Mouse (Mus musculus) right cerebral cortex, postnatal 10 days (tissue): ENCODE measurements around the gene Hic1.
A peak's percentile ranks its signal among the peaks of the same experiment; 100 is the strongest.
"Not testable (repeated sequence)": the region's sequence is repeated elsewhere in the genome, so short reads cannot be mapped to it uniquely, and the experiment has no call there.

Experiments
- DNase-seq, 2 experiments: peaks; one replicate each; pipeline ENCODE4 v3.0.0; 2021; ENCODE audit warnings: low spot score in 2 of 2

The Hic1 gene

DNA sequence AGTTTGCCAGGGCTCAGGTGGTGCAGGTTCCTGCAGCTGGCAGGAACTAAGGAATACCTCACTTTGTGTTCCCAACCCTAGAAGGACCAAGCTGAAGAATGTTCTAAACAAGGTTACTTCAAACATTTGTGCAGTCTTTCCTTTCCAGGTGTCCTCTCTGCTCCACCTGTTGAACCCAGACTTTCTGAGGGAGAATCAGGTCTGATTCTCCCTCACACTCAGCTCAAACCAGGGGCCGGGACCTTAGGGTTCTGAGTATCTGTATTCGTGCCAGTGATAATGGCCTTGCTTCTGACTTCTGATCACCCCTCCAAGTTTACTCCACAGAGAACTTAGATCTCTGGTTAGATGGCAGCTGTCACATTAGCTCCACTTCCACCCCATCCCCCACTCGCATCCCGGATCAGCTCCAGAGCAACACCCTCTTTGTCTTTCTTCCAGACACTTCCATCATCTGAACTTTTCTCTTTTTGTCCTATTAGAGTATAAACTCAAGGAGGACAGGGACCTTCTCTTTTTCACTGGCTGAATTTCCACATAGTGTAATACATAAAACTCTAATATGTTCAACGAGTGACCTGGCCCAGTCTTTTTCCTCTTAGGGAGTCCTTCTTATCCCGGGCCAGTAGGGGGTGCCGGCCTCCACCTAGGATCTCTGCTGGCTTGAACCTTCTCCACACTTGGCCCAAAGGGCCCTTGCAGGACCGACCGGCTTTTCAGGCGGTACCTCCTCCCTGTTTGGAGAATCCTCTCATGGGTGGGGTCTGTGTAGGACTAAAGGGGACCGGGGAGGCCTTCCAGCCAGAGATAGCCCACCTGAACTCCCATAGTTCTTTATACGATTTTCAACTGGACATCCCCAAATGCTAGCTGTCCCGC, 23.3 kb upstream of the Hic1 start:
- DNase-seq, result peak; percentile 77 to 83

GRCm38 (mm10) chr11:75191841-75192240, 22.5 kb upstream of the Hic1 start:
- no peak for DNase-seq

GRCm38 (mm10) chr11:75190905-75191441, 21.7 kb upstream of the Hic1 start, which contains the start of gene Dph1:
Dph1 (minus strand) TSS chr11:75191241.
- DNase-seq, result no peak

DNA sequence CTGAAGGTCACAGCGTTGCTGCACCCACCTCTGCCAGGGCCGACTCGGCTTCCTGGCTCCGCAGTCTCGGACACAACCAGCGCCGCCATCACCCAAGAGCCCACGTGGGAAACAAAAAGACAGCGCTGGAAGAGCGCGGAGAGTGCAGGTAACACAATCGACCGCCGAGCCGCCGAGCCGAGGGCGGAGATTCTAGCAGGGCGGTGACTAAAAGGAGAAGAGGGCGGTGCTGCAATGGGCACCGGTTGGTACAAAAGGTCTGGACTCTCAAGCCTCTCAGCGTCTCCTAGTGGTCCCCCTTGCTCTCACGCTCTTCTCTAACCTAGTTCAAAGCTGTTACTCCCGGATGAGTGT, 21.0 kb upstream of the Hic1 start:
- peak; percentile 89 to 91 for DNase-seq

DNA sequence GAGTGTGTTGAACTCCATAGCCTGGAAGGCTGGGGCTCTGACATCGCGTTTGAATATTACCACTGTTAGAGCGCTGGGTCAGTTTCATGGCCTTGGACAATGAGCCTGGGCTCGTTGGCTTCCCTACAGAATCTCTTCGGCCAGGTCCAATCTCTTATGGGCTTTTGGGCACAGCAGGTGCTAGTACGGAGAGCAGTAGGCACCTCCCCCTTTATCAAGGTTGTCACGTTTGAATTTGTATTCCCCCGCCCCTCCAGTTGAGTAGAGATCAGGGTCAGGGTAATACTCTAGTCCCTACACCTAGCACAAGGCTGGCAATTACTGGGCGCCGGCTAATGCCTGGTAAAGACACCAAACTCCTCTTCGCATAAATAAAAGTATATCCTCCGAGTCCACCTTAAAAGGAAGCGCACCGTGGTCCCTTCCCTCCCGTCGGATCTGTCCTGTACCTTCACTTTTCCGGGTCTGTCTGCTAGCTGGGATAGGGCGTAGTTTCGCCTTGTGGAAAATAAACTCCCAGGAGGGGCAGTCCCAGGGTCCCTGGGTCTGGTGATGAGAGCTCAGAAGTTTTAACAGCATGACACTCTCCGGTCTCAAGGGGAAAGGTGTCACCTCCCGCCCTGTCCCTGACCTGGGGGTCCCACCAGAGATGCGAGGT, 20.5 kb upstream of the Hic1 start:
- DNase-seq, result no peak

DNA sequence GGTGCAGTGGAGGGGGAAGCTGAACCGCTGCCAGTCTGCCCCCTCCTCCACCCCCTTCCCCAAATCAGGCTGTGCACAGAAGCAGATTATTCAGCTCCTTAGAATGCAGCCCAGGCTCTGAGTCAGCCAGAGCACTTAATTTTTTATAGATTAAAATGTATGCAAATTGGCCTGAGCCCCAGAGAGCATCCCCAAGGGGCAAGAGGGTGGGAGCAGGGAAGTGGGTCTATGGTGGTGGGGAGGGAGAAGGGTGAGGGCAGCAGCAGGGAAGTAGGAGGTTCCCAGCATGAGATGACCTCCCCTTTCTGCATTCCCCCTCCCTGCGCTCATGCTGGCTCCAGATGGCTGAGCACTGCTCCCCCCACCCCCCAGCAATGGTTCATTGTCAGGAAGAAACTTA, 15.7 kb upstream of the Hic1 start:
- DNase-seq, result no peak

DNA sequence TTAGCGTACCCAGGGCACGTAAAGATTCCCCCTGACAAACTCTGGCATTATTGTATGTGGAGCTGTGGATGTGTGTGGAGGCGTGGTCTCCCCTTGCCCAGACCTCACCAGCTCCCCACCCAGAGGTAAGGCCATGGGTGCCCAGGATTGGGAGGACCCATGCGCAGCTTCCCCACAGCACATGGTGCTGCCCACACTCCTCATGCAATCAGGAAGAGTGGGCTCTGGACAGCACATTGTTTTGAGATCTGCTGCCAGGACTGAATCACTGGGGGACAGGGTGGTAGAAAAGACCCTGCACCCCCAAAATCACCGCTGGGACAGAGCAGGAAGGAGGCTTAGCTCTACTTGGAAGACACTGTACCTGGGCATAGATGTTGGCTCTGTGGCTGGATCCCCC, 15.3 kb upstream of the Hic1 start:
- DNase-seq, result no peak

DNA sequence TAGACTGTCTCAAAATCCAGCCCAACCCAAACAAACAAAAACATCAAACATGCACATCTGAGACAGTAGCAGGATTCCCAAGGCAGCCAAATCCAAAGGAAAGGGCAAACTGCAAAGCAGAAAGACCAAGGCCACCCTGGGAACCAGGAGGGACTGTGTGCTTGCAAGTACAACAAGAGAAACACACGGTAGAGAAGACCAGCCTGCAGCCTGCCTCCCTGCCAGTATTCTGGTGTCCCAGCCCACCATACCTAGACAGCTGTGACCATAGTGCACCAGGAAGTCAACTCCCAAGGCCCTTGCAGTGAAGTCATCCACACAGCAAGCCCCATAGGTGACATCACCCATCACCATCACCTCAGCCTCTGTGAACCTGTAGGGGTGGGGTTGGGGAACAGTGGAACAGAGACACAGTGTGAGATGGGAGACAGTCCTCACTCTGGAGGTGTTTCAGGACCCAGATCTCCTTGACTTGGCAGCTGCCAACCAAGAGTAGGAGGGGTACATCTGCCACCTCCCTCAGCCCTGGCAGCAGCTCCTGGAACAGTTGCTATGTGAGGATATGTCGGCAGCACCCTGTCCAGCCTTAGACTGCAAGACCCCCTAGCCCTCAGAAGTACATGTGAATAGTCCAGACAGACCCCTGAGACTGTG, 14.7 kb upstream of the Hic1 start:
- DNase-seq, result peak in 1 of 2 experiments; percentile 64

GRCm38 (mm10) chr11:75178672-75179208, 9.4 kb upstream of the Hic1 start, which contains the start of gene Ovca2:
Ovca2 (minus strand) TSS chr11:75178835.
- peak; percentile 94 for DNase-seq

- no peak for DNase-seq
These were observed 8.7 kb upstream of the Hic1 start for GRCm38 (mm10) chr11:75178011-75178410.

DNA sequence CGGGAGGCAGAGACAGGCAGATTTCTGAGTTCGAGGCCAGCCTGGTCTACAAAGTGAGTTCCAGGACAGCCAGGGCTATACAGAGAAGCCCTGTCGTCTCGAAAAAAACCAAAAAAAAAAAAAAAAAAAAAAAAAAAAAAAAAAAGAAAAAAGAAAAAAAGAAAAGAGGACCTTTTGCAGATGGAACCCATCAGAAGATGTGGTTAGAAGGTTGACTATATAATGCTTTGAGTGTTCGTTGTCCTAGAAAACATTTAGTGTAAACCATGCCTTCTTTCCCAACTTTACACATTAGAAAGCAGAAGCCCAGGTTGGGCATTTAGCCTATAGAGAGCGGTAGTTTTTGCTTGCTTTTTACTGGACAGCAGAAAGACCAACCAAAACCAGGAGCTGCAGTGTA, 5.3 kb upstream of the Hic1 start:
- DNase-seq, result not testable (repeated sequence)

- DNase-seq, result no peak
These were observed 4.5 kb upstream of the Hic1 start for GRCm38 (mm10) chr11:75173799-75174165.

- peak; percentile 98 for DNase-seq
These were observed 3.9 kb upstream of the Hic1 start for GRCm38 (mm10) chr11:75173095-75173798.

- peak; percentile 87 to 89 for DNase-seq
These were observed 3.1 kb upstream of the Hic1 start for GRCm38 (mm10) chr11:75172151-75173094.

DNA sequence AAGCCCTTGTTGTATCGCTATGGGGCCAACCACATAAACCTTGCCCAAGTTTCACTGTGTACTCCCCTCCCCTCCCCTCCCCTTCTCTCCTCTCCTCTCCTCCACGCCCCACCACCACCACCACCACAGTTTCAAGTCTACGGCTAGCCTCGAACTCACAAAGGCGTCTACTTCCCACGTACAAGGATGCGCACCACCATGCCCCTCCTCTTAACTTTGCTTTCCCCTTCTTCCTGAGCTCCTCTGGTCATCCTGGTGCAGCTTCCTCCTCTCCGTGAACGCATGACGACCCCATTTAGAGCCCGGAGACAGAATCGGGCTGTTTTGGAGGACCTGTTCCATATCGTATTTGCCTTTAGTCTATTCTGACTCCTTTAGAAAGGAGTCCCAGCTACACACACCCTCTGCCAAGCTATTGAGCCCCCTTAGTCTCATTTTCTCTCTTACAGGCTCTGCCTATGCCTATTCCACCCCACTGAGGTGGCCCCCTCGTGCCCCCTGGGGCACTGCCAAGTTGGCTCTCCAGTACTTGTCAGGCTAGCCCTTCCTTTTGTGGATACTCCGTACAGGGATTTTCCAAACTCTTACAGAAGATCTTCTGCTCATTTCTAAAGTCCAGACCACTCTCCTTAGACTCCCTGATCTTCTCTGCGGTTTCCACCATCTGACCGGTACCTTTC, 2.0 kb upstream of the Hic1 start:
- peak; percentile 47 to 58 for DNase-seq

DNA sequence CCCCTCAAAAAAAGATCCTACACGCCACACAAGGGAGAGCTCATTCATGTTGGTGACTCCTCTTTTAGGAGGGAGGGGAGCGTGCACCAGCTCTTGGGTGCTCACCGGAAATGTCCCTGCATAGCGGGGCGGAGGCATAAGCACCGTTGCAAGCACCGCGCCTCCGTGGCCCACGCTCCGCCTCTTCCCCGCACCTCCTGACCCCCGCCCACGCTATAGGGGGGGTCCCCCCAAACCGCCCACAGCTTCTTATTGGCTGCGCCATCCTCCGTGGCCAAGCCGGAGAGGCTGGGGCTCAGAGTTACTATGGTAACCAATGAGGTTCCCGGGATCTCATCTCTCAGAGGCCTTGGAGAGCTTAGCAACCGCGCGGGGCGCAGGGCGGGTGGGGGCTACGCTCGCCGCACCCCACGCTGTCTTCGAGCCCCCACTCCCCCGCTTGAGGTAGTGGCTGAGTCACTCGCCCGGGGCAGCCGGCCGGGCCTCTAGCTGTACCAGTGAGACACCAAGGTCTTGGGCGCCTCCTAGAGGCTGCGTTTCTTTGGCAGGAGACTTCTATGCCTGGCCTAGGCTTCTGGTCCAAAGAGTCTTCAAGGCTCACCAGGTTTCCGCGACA, 925 bp upstream of the Hic1 start:
- peak; percentile 91 to 94 for DNase-seq

GRCm38 (mm10) chr11:75168590-75169361, 543 bp downstream of the Hic1 start:
- DNase-seq, result peak; percentile 84 to 86
